ENCODE assay signal across 29 mouse cellular contexts in the genomic region with DNA sequence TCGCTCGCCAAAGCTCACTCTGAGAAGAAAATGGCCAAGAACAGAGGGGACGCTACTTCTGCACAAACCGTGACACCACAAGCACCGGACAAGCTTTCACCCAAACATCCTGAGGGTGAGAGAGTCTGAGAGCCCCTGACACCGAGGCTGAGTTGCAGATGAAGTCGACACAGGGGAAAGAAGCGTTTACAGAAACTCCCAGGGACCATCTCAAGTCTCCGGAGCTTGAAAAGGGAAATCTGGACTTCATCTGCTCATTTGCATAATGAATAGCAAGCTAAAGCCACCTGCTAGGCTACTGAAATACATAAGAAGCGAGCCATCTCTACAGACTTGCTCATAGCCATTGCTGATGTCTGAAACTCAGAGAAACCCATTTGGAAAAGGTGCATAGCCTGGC.
"Had no signal": no experiment of that assay in that cellular context is flagged by ENCODE, and none has a peak within 500 bp of the region (broad histone marks: within the 10 kb centered on the region; RNA-seq: fewer than 3 reads in every experiment).

No protein-coding gene starts in this region.

- H3K9ac ChIP-seq: limb, embryonic 12.5 days; limb, embryonic 13.5 days; limb, embryonic 15.5 days; liver, embryonic 12.5 days; liver, embryonic 13.5 days; liver, embryonic 14.5 days; lung, embryonic 14.5 days; lung, embryonic 15.5 days; midbrain, embryonic 12.5 days; midbrain, embryonic 13.5 days; midbrain, embryonic 15.5 days; neural tube, embryonic 12.5 days had no signal

- H3K27me3 ChIP-seq: limb, embryonic 12.5 days; limb, embryonic 13.5 days; limb, embryonic 15.5 days; liver, embryonic 12.5 days; liver, embryonic 13.5 days; lung, embryonic 15.5 days; megakaryocyte, embryonic 14.5 days; midbrain, embryonic 12.5 days; midbrain, embryonic 13.5 days; midbrain, embryonic 15.5 days; neural tube, embryonic 12.5 days had no signal

- H3K4me2 ChIP-seq: limb, embryonic 12.5 days; limb, embryonic 13.5 days; limb, embryonic 15.5 days; liver, embryonic 11.5 days; liver, embryonic 13.5 days; lung, embryonic 14.5 days; lung, embryonic 15.5 days; midbrain, embryonic 11.5 days; midbrain, embryonic 12.5 days; midbrain, embryonic 13.5 days; midbrain, embryonic 15.5 days; neural tube, embryonic 12.5 days had no signal

- H3K4me1 ChIP-seq: midbrain, embryonic 15.5 days had no signal

- H3K9me3 ChIP-seq: limb, embryonic 10.5 days; limb, embryonic 12.5 days; limb, embryonic 13.5 days; limb, embryonic 15.5 days; liver, embryonic 12.5 days; liver, embryonic 13.5 days; lung, embryonic 15.5 days; megakaryocyte, embryonic 14.5 days; midbrain, embryonic 10.5 days; midbrain, embryonic 12.5 days; midbrain, embryonic 13.5 days; midbrain, embryonic 15.5 days; neural tube, embryonic 12.5 days had no signal

- DNase-seq: left cerebral cortex, postnatal 4 days; liver; liver, embryonic 13.5 days; lung, adult 18-20 months; lung, adult 2 months; lung, embryonic 14.5 days; lung, postnatal 10 days; lung, postnatal 14 days; lung, postnatal 36 days; midbrain, embryonic 14.5 days had no signal

- ATAC-seq: liver, embryonic 12.5 days; lung, postnatal 0 days; midbrain, embryonic 13.5 days; midbrain, embryonic 15.5 days; midbrain, embryonic 16.5 days had no signal

- H3K27ac ChIP-seq: limb, embryonic 10.5 days; limb, embryonic 12.5 days; limb, embryonic 13.5 days; limb, embryonic 15.5 days; liver, embryonic 12.5 days; liver, embryonic 13.5 days; liver, embryonic 14.5 days; lung, embryonic 15.5 days; macrophage; midbrain, embryonic 10.5 days; midbrain, embryonic 12.5 days; midbrain, embryonic 13.5 days; midbrain, embryonic 15.5 days; neural tube, embryonic 12.5 days had no signal

- H3K4me3 ChIP-seq: limb, embryonic 10.5 days; limb, embryonic 12.5 days; limb, embryonic 13.5 days; limb, embryonic 15.5 days; liver, embryonic 12.5 days; liver, embryonic 13.5 days; lung, embryonic 15.5 days; megakaryocyte, embryonic 14.5 days; midbrain, embryonic 10.5 days; midbrain, embryonic 12.5 days; midbrain, embryonic 13.5 days; midbrain, embryonic 15.5 days; myocyte; neural tube, embryonic 12.5 days had no signal
